Mouse (Mus musculus): ENCODE measurements around the gene Dnaic1.

DNA sequence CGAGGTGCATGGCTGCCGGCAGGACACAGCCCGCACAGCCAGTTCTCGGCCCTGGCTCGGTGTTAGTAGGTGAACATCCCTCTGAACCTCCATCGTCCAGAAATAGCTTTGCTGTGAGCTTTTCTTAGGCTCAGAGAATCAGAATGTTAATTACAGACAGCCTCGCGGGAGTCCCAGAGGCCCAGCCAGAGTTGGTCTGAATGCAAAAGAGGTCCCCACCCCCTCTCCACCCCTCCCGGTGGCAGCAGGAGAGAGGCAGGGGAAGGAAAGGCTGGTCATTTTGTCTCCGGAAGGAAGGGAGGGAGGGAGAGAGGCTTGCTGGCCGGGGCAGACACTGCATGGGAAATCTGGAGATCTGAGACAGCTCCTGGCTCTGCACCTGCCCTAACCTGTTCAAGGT, 61.8 kb downstream of the Dnaic1 start:
- no peak for TF ChIP-seq CTCF (IDR thresholded peaks at IDR 0.05; ENCODE audit: low read depth, low read length)
- peak; percentile 58 for TF ChIP-seq POLR2A (IDR thresholded peaks at IDR 0.05; ENCODE audit: insufficient read depth, low read length)

Measured in ES-Bruce4 (cell line).